Mouse (Mus musculus): ENCODE data around the gene Kcnq4. TPM values are rescaled to one million over a fixed set of nuclear protein-coding genes. Genes with fewer than 3 reads are reported as not detected.
A peak's percentile ranks its signal among the peaks of the same experiment; 100 is the strongest.

Kcnq4 gene
- total RNA-seq, 1 experiment: 0.45 TPM

- no peak overlapping the region for H3K9ac ChIP-seq (ENCODE audit: insufficient read depth, low read depth, low read length, poor library complexity, severe bottlenecking)
- H3K36me3 ChIP-seq (ENCODE audit: control insufficient read depth, insufficient read depth, low read length, poor library complexity, severe bottlenecking): no peaks in the 10 kb centered on the region
- H3K27ac ChIP-seq (ENCODE audit: insufficient read depth, low read depth, low read length, poor library complexity, severe bottlenecking): no peak overlapping the region
- in situ Hi-C loops (cut with MboI; ENCODE audit: low sequenced_read_pairs in 2 of 2, unreplicated experiment in 2 of 2): no loop called here
- no peaks in the 10 kb centered on the region for H3K9me3 ChIP-seq (ENCODE audit: control insufficient read depth, insufficient read depth, low read depth, low read length)
- H3K4me3 ChIP-seq (ENCODE audit: insufficient read depth in 1 of 2, low read depth in 1 of 2, low read length in 2 of 2, poor library complexity in 1 of 2, severe bottlenecking in 1 of 2): no peak overlapping the region
- TF ChIP-seq MAFK (IDR thresholded peaks at IDR 0.05; ENCODE audit: insufficient read depth, low read depth, low read length) (no peak), CHD2 (IDR thresholded peaks at IDR 0.05; ENCODE audit: low read depth, low read length) (no peak), HCFC1 (IDR thresholded peaks at IDR 0.05; ENCODE audit: borderline replicate concordance, insufficient read depth, low read length) (no peak), ZNF384 (IDR thresholded peaks at IDR 0.05; ENCODE audit: low read depth, low read length) (no peak), ZC3H11A (IDR thresholded peaks at IDR 0.05; ENCODE audit: borderline replicate concordance, low read depth, low read length) (no peak)
- H3K4me1 ChIP-seq (ENCODE audit: control insufficient read depth in 2 of 2, insufficient read depth in 2 of 2, low read length in 2 of 2, poor library complexity in 1 of 2): no peaks in the 10 kb centered on the region
- DNase-seq (ENCODE audit: low read depth, low spot score): no peak
Observed at GRCm38 (mm10) chr4:120655898-120656297, 92.5 kb downstream of the Kcnq4 start.

- Histone ChIP-seq H3K9ac (ENCODE audit: insufficient read depth, low read depth, low read length, poor library complexity, severe bottlenecking) (no peak overlapping the region), H3K4me3 (ENCODE audit: insufficient read depth in 1 of 2, low read depth in 1 of 2, low read length in 2 of 2, poor library complexity in 1 of 2, severe bottlenecking in 1 of 2) (peak overlapping the region; percentile 60 to 63; a peak in 2 of 4 replicates), H3K36me3 (ENCODE audit: control insufficient read depth, insufficient read depth, low read length, poor library complexity, severe bottlenecking) (no peaks in the 10 kb centered on the region), H3K4me1 (ENCODE audit: control insufficient read depth in 2 of 2, insufficient read depth in 2 of 2, low read length in 2 of 2, poor library complexity in 1 of 2) (no peaks in the 10 kb centered on the region), H3K27ac (ENCODE audit: insufficient read depth, low read depth, low read length, poor library complexity, severe bottlenecking) (no peak overlapping the region), H3K9me3 (ENCODE audit: control insufficient read depth, insufficient read depth, low read depth, low read length) (no peaks in the 10 kb centered on the region)
- TF ChIP-seq MAFK (IDR thresholded peaks at IDR 0.05; ENCODE audit: insufficient read depth, low read depth, low read length) (no peak), ZNF384 (IDR thresholded peaks at IDR 0.05; ENCODE audit: low read depth, low read length) (no peak), ZC3H11A (IDR thresholded peaks at IDR 0.05; ENCODE audit: borderline replicate concordance, low read depth, low read length) (no peak), CHD2 (IDR thresholded peaks at IDR 0.05; ENCODE audit: low read depth, low read length) (no peak), HCFC1 (IDR thresholded peaks at IDR 0.05; ENCODE audit: borderline replicate concordance, insufficient read depth, low read length) (no peak)
- in situ Hi-C loops (cut with MboI; ENCODE audit: low sequenced_read_pairs in 2 of 2, unreplicated experiment in 2 of 2): no loop called here
- DNase-seq (ENCODE audit: low read depth, low spot score): no peak
Observed at GRCm38 (mm10) chr4:120650208-120650592, 98.2 kb downstream of the Kcnq4 start.

GRCm38 (mm10) chr4:120649369-120650207 lies 98.8 kb downstream of the Kcnq4 start:
- peak overlapping the region; percentile 60 to 63 for H3K4me3 ChIP-seq (ENCODE audit: insufficient read depth in 1 of 2, low read depth in 1 of 2, low read length in 2 of 2, poor library complexity in 1 of 2, severe bottlenecking in 1 of 2)
- no peak overlapping the region for H3K27ac ChIP-seq (ENCODE audit: insufficient read depth, low read depth, low read length, poor library complexity, severe bottlenecking)
- no peak for TF ChIP-seq ZC3H11A (IDR thresholded peaks at IDR 0.05; ENCODE audit: borderline replicate concordance, low read depth, low read length)
- 0 out of 2 replicates have a peak, but pooled peaks have one; percentile 40 for TF ChIP-seq MAFK (IDR thresholded peaks at IDR 0.05; ENCODE audit: insufficient read depth, low read depth, low read length)
- in situ Hi-C loops (cut with MboI; ENCODE audit: low sequenced_read_pairs in 2 of 2, unreplicated experiment in 2 of 2): no loop called here
- no peaks in the 10 kb centered on the region for H3K36me3 ChIP-seq (ENCODE audit: control insufficient read depth, insufficient read depth, low read length, poor library complexity, severe bottlenecking)
- DNase-seq (ENCODE audit: low read depth, low spot score): no peak
- H3K9me3 ChIP-seq (ENCODE audit: control insufficient read depth, insufficient read depth, low read depth, low read length): no peaks in the 10 kb centered on the region
- H3K4me1 ChIP-seq (ENCODE audit: control insufficient read depth in 2 of 2, insufficient read depth in 2 of 2, low read length in 2 of 2, poor library complexity in 1 of 2): no peaks in the 10 kb centered on the region
- peak overlapping the region; percentile 42 for H3K9ac ChIP-seq (ENCODE audit: insufficient read depth, low read depth, low read length, poor library complexity, severe bottlenecking)

Other genes with a start within 250 kb of the Kcnq4 start
- gene Slfnl1, start 216.4 kb downstream of the Kcnq4 start, total RNA-seq (2012; rRNA removed): 0.48 TPM in 1 of 2 replicates, not detected in the other
- 64.3 and 85.6 TPM in 2 replicates for gene Ctps, start 178.3 kb downstream of the Kcnq4 start, total RNA-seq (2012; rRNA removed)
- gene Gm8439, start 159.9 kb downstream of the Kcnq4 start, total RNA-seq (2012; rRNA removed): not detected in 2 replicates
- 2.7 and 3.7 TPM in 2 replicates for gene Cited4, start 82.0 kb downstream of the Kcnq4 start, total RNA-seq (2012; rRNA removed)
- gene Nfyc, start 83.0 kb upstream of the Kcnq4 start, total RNA-seq (2012; rRNA removed): 47.1 and 62.0 TPM in 2 replicates
- 4.5 and 6.7 TPM in 2 replicates for gene Rims3, start 106.2 kb upstream of the Kcnq4 start, total RNA-seq (2012; rRNA removed)
- gene Exo5, start 176.4 kb upstream of the Kcnq4 start, total RNA-seq (2012; rRNA removed): 8.9 and 13.3 TPM in 2 replicates
- 3.7 and 4.5 TPM in 2 replicates for gene Zfp69, start 203.1 kb upstream of the Kcnq4 start, total RNA-seq (2012; rRNA removed)

Measured in ES-E14 (cell line).